Mouse (Mus musculus) heart, adult 11 months (tissue): ENCODE measurements at regions not wholly inside any gene's neighbourhood (a gene's known extent, or its start where the extent isn't known, plus 50 kb on each side); places are given as distances from the start of the nearest gene placed in this dataset.

ENCODE experiments used
- DNase-seq: peaks from one replicate; pipeline ENCODE4 v3.0.0; 2022

GRCm38 (mm10) chr9:94239479-94240241 is 298.2 kb downstream of the 1190002N15Rik start:
- DNase-seq, result no peak

GRCm38 (mm10) chr9:94238565-94238964 is 299.3 kb downstream of the 1190002N15Rik start:
- no peak for DNase-seq

- no peak for DNase-seq
These were observed 308.3 kb downstream of the 1190002N15Rik start for GRCm38 (mm10) chr9:94229537-94229936.

- no peak for DNase-seq
These were observed 318.8 kb downstream of the 1190002N15Rik start for GRCm38 (mm10) chr9:94219116-94219515.

GRCm38 (mm10) chr9:94216414-94217279 is 321.2 kb downstream of the 1190002N15Rik start:
- DNase-seq, result no peak

GRCm38 (mm10) chr9:94210467-94211249 is 327.2 kb downstream of the 1190002N15Rik start:
- DNase-seq, result no peak

GRCm38 (mm10) chr9:94208987-94209386 is 328.9 kb downstream of the 1190002N15Rik start:
- no peak for DNase-seq

GRCm38 (mm10) chr9:94200892-94201291 is 337.0 kb downstream of the 1190002N15Rik start:
- no peak for DNase-seq

GRCm38 (mm10) chr9:94199864-94200263 is 338.0 kb downstream of the 1190002N15Rik start:
- DNase-seq, result no peak

- DNase-seq, result no peak
These were observed 346.8 kb downstream of the 1190002N15Rik start for GRCm38 (mm10) chr9:94191083-94191482.

GRCm38 (mm10) chr9:94189872-94190800 is 347.7 kb downstream of the 1190002N15Rik start:
- DNase-seq, result no peak

GRCm38 (mm10) chr9:94188124-94188523 is 349.8 kb downstream of the 1190002N15Rik start:
- DNase-seq, result no peak

- DNase-seq, result no peak
These were observed 367.8 kb downstream of the 1190002N15Rik start for GRCm38 (mm10) chr9:94169905-94170612.

- DNase-seq, result no peak
These were observed 374.2 kb downstream of the 1190002N15Rik start for GRCm38 (mm10) chr9:94163671-94164070.

GRCm38 (mm10) chr9:94155581-94155980 is 382.3 kb downstream of the 1190002N15Rik start:
- no peak for DNase-seq

GRCm38 (mm10) chr9:94148474-94148873 is 389.4 kb downstream of the 1190002N15Rik start:
- DNase-seq, result no peak

- no peak for DNase-seq
These were observed 391.1 kb downstream of the 1190002N15Rik start for GRCm38 (mm10) chr9:94146787-94147186.

- DNase-seq, result no peak
These were observed 401.4 kb downstream of the 1190002N15Rik start for GRCm38 (mm10) chr9:94136444-94136843.

- DNase-seq, result no peak
These were observed 404.2 kb downstream of the 1190002N15Rik start for GRCm38 (mm10) chr9:94133682-94134081.

- DNase-seq, result peak; percentile 76
These were observed 406.5 kb downstream of the 1190002N15Rik start for GRCm38 (mm10) chr9:94131367-94131766.

- DNase-seq, result peak; percentile 93
These were observed 420.9 kb downstream of the 1190002N15Rik start for GRCm38 (mm10) chr9:94116961-94117360.
